Mouse (Mus musculus) kidney, adult 11 months (tissue): ENCODE data around the gene Atp6v0a4.
A peak's percentile ranks its signal among the peaks of the same experiment; 100 is the strongest.

Experiments used
- DNase-seq: peaks from one replicate; pipeline ENCODE4 v3.0.0; 2022

Gene Atp6v0a4

GRCm38 (mm10) chr6:38124207-38124835 lies at the start of gene Atp6v0a4:
TSS of gene Atp6v0a4 (minus strand) at chr6:38124586.
- peak; percentile 91 for DNase-seq

GRCm38 (mm10) chr6:38165385-38165784 lies 41.0 kb upstream of the Atp6v0a4 start:
- no peak for DNase-seq

GRCm38 (mm10) chr6:38164705-38165104 lies 40.3 kb upstream of the Atp6v0a4 start:
- DNase-seq = no peak

GRCm38 (mm10) chr6:38162825-38163504 lies 38.6 kb upstream of the Atp6v0a4 start:
- no peak for DNase-seq

GRCm38 (mm10) chr6:38160556-38160955 lies 36.2 kb upstream of the Atp6v0a4 start:
- no peak for DNase-seq

- DNase-seq = peak; percentile 81
These were observed 35.7 kb upstream of the Atp6v0a4 start for GRCm38 (mm10) chr6:38160102-38160501.

- DNase-seq = no peak
These were observed 35.2 kb upstream of the Atp6v0a4 start for GRCm38 (mm10) chr6:38159576-38159975.

- DNase-seq = no peak
These were observed 33.5 kb upstream of the Atp6v0a4 start for GRCm38 (mm10) chr6:38157925-38158324.

GRCm38 (mm10) chr6:38156204-38156603 lies 31.8 kb upstream of the Atp6v0a4 start:
- DNase-seq = no peak

GRCm38 (mm10) chr6:38152305-38152704 lies 27.9 kb upstream of the Atp6v0a4 start:
- DNase-seq = no peak

GRCm38 (mm10) chr6:38149483-38149882 lies 25.1 kb upstream of the Atp6v0a4 start:
- DNase-seq = no peak

GRCm38 (mm10) chr6:38148626-38149025 lies 24.2 kb upstream of the Atp6v0a4 start:
- DNase-seq = no peak

GRCm38 (mm10) chr6:38147301-38147700 lies 22.9 kb upstream of the Atp6v0a4 start:
- peak; percentile 73 for DNase-seq

- DNase-seq = peak; percentile 63
These were observed 21.2 kb upstream of the Atp6v0a4 start for GRCm38 (mm10) chr6:38145463-38146065.

- peak; percentile 81 for DNase-seq
These were observed 20.0 kb upstream of the Atp6v0a4 start for GRCm38 (mm10) chr6:38144161-38144998.

- no peak for DNase-seq
These were observed 16.0 kb upstream of the Atp6v0a4 start for GRCm38 (mm10) chr6:38140402-38140801.

- DNase-seq = no peak
These were observed 14.7 kb upstream of the Atp6v0a4 start for GRCm38 (mm10) chr6:38139086-38139485.

- DNase-seq = no peak
These were observed 10.6 kb upstream of the Atp6v0a4 start for GRCm38 (mm10) chr6:38134806-38135559.

GRCm38 (mm10) chr6:38131801-38132231 lies 7.4 kb upstream of the Atp6v0a4 start:
- DNase-seq = peak; percentile 56

- no peak for DNase-seq
These were observed 5.5 kb upstream of the Atp6v0a4 start for GRCm38 (mm10) chr6:38129883-38130282.

- DNase-seq = no peak
These were observed 3.7 kb upstream of the Atp6v0a4 start for GRCm38 (mm10) chr6:38128115-38128514.

- peak; percentile 48 for DNase-seq
These were observed 1.1 kb upstream of the Atp6v0a4 start for GRCm38 (mm10) chr6:38125462-38125861.
